ENCODE assay signal across 15 mouse cellular contexts in genomic region chr8:91917834-91918233, GRCm38 (mm10).
"Had no signal": no experiment of that assay in that cellular context is flagged by ENCODE, and none has a peak within 500 bp of the region (broad histone marks: within the 10 kb centered on the region; RNA-seq: fewer than 3 reads in every experiment).

No protein-coding gene starts in this region.

- H3K27me3 ChIP-seq: lung, embryonic 15.5 days; megakaryocyte, embryonic 14.5 days had no signal

- H3K27ac ChIP-seq: limb, embryonic 12.5 days; liver, embryonic 13.5 days; lung, embryonic 15.5 days; macrophage had no signal

- DNase-seq: kidney, adult 8-10 months; kidney, postnatal 25 days; liver; liver, embryonic 13.5 days; liver, postnatal 0 days; lung, postnatal 14 days; thymus, adult 2 months; thymus, postnatal 25 days had no signal

- H3K9ac ChIP-seq: limb, embryonic 12.5 days; liver, embryonic 13.5 days; liver, postnatal 0 days; lung, embryonic 15.5 days had no signal

- H3K36me3 ChIP-seq: limb, embryonic 12.5 days; liver, embryonic 13.5 days; lung, embryonic 15.5 days had no signal

- H3K4me2 ChIP-seq: limb, embryonic 12.5 days; liver, embryonic 13.5 days; lung, embryonic 15.5 days; midbrain, embryonic 11.5 days had no signal

- ATAC-seq: intestine, postnatal 0 days; liver, postnatal 0 days; midbrain, embryonic 16.5 days had no signal

- H3K9me3 ChIP-seq: liver, embryonic 13.5 days; lung, embryonic 15.5 days had no signal

- H3K4me1 ChIP-seq: limb, embryonic 12.5 days; lung, embryonic 15.5 days; megakaryocyte, embryonic 14.5 days had no signal

- H3K4me3 ChIP-seq: limb, embryonic 12.5 days; liver, embryonic 13.5 days; lung, embryonic 15.5 days; megakaryocyte, embryonic 14.5 days had no signal
